Mouse (Mus musculus): ENCODE results near the gene Foxn3.

Foxn3 gene

DNA sequence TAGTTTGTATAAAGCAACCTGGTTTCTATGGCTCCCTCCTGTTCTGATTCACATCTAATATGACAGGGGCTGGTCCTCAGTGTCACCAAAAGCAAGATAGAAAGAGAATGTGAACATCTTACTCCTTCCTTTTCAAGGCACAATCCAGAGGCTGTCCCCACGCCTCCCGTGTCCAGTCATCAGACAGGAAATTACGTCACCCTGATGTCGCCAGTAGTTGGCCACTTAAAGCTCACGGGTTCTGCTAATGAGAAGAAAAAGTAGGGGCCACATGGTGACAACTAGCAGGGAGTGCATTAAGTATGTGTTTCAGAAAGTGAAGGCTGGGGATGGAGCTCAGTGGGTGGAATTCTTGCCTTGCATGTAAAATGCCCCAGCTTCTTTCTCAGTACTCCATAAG is 99.1 kb downstream of the Foxn3 start:
- no peak for DNase-seq (ENCODE audit: low spot score)

DNA sequence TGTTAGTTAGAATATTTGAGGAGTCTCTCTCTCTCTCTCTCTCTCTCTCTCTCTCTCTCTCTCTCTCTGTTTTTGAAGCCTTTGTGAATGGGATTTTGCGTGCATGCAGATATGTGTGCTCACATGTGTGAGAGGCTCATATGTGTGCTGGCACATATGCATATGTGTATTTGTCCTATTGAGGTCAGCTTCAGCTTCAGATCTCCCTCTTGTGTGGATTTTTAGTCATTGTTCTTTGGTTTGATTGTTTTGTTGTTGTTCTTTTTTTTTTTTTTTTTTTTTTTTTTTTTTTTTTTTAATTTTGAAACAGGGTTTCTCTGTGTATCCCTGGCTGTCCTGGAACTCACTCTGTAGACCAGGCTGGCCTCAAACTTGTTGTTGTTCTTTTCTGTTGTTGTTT is 100.5 kb downstream of the Foxn3 start:
- DNase-seq (ENCODE audit: low spot score): no peak

DNA sequence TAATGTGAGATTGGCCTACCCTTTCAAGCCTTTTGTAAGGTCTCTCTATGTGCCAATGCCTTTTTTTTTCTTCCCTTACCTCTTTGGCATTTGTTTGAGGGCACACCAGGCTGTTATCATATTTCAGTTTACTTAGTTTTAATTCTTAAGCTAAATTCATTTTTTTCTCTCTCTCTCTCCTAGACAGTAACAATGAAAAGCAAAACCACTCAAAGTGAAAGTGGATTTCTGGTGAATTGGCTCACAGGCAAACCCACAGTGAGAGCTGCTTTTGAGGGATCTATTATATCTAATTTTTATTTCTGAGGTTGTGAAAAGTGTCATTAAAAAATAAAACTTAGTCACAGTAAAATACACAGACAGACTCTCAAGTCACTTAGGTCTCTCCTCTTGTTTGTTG is 101.1 kb downstream of the Foxn3 start:
- DNase-seq (ENCODE audit: low spot score): no peak

DNA sequence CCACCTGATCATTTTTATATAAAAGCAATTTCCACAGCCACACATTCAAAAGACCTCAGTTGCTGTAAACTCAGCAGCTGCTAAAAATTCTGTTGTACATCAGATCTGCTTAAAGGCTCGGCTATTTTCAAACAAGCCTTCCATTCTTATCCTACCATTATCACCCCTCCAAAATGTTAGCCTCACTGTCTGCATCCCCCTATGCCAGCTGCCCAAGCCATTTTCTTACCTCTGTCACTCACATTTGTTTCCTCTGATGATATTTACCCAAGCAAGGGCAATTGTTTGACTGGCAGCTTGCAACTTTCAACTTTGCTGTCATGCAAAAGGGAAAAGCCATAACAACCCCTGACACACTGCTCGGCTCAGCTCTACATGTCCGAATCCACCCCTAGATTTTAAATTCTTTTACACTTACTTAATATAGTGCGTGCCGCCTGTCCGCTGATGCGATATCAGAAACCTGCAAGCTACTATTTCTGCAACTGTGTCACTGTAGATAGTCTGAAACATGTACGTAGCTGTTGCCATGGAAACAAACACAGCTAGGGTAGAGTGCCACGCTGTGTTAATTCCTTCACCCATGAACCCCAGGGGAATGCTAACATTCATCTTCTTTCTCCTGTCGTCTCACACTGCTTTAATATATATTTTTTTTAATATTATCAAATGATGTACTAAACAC is 105.7 kb downstream of the Foxn3 start:
- DNase-seq (ENCODE audit: low spot score): peak; percentile 81

- no peak for DNase-seq (ENCODE audit: low spot score)
These were observed 107.8 kb downstream of the Foxn3 start for GRCm38 (mm10) chr12:99455580-99455979.

DNA sequence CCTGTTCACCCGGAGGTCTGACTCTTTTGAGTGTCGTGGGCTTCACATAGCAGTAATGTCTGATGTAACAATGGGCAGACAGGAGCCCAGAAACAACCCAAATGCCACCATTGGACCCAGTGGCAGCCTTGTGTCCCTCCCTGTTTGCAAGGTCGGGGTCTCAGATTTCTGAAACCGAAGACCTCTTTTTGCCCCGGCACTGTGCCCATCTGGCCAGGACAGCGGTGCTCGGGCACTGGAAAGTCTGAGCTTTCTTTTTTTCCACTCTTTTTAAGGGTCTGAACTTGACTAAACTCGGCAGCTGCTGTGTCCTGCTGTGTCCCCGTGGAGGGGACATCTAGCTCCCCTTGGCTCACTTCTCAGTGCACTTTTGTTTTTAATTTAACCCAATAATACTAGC is 109.0 kb downstream of the Foxn3 start:
- no peak for DNase-seq (ENCODE audit: low spot score)

DNA sequence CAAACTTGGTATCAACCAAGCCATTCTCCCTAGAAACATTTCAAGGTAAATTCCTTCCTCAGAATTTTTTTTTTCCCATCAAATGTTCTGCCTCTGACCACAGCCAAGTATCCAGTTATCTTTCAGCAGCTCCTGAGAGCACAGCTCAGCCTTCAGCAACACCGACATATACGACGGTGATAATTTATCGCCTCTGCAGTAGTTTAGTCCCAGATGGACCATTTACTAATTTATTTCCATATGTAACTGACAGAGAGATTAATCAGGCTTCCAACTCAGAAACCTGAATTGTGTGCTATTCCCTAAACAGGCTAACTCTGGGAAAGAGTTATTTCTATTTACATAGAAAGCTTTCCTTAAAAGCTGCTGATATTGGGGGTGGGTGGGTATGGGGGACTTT is 109.6 kb downstream of the Foxn3 start:
- no peak for DNase-seq (ENCODE audit: low spot score)

DNA sequence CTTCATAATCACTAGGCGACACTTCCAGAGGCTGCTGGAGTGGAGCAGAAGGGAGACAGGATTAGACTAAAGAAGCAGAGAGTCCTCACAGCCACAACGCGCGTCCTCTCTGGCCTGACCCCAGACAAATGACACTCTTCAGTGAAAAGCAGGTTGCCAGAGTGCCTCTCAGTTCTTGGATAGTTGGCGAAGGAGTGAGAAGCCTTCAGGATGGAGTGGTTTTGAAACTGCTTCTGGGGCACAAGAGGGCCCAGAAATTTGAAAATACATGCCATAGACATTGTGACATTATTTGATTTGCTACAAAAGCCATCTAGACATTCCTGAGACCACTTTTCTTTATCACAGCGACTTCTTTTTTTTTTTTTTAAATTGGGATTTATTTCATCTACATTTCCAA is 113.3 kb downstream of the Foxn3 start:
- DNase-seq (ENCODE audit: low spot score): no peak

DNA sequence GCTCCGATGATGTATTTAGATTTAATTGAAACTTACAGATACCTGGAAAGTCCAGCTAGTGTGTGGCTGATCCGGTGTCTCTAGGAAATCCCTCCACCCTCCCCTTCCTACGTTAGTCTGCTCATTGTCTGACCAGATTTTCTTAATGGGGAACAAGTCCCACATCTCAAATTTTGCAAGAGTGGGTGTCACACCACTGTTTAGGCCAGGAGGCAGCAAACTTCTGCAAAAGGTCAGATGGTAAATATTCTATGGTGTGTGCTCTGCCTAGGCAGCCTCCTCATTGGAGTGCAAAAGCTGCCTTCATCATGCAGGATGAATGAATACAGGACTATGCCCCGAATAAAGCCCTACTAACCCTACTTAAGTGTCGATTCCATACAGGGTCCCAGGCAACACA is 115.6 kb downstream of the Foxn3 start:
- no peak for DNase-seq (ENCODE audit: low spot score)

DNA sequence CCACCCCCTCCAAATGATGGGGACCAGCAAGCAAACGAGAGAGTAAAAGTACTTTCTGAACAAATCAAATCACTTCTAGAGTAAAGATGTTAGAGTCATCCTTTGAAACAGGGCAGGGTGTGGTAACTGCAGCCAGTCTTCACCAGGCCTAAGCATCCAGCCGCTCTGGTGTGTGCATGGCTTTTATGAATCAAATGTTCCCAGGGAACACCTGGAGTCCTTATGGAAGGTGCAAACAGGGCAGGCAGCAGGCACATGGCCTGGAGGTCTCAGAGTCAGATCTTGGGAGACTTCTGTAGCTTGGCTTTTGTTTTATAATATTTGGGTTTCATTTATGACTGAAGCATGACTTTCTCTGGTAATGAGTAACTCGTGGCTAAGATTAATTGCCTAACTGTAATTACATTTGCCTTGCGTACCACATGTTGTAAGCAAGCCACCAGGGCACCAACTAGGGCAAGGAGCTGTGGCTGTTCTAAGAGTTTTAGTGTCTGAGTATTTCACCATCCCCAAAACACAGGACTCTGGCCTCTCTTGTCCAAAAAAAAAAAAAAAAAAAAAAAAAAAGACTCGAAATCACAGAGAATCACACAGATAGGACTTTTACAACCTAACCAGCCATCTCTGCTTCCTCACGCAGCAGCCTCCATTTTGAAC is 118.2 kb downstream of the Foxn3 start:
- DNase-seq (ENCODE audit: low spot score): no peak

GRCm38 (mm10) chr12:99442819-99443218 is 120.6 kb downstream of the Foxn3 start:
- DNase-seq (ENCODE audit: low spot score): no peak

- DNase-seq (ENCODE audit: low spot score): no peak
These were observed 122.4 kb downstream of the Foxn3 start for GRCm38 (mm10) chr12:99440953-99441352.

DNA sequence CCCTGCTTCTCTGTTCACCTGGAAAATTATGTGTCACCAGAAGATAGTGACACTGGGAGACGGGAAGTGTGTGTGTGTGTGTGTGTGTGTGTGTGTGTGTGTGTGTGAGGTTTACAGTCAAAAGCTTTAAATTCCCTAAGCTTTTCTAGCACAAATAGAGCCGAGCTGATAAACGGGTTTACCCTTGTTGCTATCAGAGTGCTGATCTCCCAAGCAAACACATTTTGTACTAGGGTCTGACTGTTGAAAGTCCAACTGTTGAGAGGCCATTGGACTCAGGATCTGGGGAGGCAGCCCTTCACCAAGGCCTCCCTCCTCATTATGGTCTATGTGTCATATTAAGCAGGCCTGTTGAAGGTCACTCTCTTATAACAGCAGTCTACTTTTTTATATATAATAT is 123.4 kb downstream of the Foxn3 start:
- DNase-seq (ENCODE audit: low spot score): no peak

GRCm38 (mm10) chr12:99435189-99435588 is 128.2 kb downstream of the Foxn3 start:
- no peak for DNase-seq (ENCODE audit: low spot score)

- no peak for DNase-seq (ENCODE audit: low spot score)
These were observed 130.0 kb downstream of the Foxn3 start for GRCm38 (mm10) chr12:99433402-99433801.

DNA sequence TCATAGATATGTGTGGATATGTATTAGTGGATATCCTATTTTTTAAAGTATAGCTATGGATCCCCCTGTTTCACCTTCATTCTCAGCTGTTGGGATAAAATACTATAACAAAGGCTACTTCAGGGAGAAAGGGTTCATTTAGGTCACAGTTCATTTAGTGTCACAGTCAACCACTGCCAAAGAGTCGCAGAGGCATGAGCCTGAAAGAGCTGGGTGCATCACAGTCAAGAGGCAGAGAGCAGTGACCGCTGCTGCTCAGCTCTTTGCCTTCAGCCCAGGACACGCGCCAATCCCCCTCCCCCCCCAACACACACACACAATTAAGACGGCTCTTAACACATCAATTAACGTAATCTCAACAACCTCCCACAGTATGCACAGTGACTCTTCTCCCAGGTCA is 131.8 kb downstream of the Foxn3 start:
- DNase-seq (ENCODE audit: low spot score): no peak

- no peak for DNase-seq (ENCODE audit: low spot score)
These were observed 132.4 kb downstream of the Foxn3 start for GRCm38 (mm10) chr12:99430992-99431391.

GRCm38 (mm10) chr12:99429101-99429500 is 134.3 kb downstream of the Foxn3 start:
- no peak for DNase-seq (ENCODE audit: low spot score)

- DNase-seq (ENCODE audit: low spot score): no peak
These were observed 137.0 kb downstream of the Foxn3 start for GRCm38 (mm10) chr12:99426207-99426916.

- DNase-seq (ENCODE audit: low spot score): no peak
These were observed 144.0 kb downstream of the Foxn3 start for GRCm38 (mm10) chr12:99419396-99419760.

DNA sequence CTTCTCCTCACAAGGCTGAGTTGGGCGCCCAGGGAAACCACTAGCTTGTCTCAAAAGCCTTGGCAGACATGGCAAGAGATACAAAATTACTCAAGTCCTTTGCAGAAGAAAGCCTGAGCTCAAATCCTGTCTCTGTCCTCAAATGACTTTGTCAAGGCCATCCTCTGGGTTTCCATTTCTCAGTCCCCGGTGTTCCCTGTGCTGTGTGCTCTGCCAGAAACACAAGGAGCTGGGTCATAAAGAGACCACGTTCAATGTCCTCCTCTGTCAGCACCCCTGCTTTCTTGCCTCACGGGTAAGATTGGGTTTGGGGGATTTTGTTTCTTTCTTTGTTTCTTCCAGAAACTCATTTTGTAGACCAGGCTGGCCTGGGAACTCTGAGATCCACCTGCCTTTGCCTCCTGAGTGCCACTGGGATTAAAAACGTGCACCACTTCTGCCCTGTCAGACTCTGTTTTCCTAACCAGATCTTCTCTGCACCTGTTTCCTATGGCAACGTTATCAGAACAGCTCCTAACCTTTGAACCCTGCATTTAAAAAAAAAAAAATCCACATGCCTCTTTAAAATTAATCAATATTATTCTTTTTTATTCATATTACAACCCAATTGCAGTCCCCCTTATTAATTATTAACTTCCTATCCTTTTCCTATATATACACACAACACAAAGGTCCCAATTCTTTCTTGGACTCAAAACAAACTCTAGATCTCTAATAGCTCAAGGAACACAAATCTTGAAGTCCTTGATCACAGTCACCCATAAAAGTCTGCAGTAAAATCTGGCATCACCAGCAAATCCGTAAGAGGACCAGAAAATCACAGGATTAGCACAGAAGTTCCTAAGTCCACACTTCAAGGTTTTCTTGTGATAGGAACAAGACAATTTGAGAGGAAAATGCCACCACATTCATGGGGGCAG is 144.6 kb downstream of the Foxn3 start:
- DNase-seq (ENCODE audit: low spot score): no peak

DNA sequence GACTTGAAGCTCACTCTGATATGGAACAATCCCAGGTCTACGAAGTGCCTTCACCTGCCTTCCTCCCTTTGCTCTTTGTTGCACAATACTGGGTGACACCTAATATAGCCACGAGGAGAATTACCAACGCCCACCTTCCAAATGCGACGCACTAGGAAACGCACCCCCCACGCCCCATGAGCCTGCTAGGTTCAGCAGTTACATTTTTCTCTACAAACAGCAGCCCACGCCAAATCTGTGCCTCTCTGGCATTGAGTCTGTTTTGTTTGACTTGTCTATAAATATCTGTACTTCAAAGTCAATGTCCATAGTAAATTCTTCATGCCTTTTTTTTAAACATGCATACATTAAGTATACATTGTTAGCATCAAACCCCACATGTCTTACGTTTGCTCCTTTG is 145.5 kb downstream of the Foxn3 start:
- no peak for DNase-seq (ENCODE audit: low spot score)

Measured in c-Kit-positive CD71-positive TER-119-positive erythroid progenitor cells, embryonic 14.5 days (primary cell).